In genomic region chr2:152839256-152839655, GRCm38 (mm10) we compare ENCODE assay signal across 25 mouse cellular contexts. TPM values are rescaled to one million over a fixed set of nuclear protein-coding genes. Genes with fewer than 3 reads are reported as not detected.
A peak's percentile ranks its signal among the peaks of the same experiment; 100 is the strongest.
DNase-seq lines count a peak whose midpoint lies in the region; ATAC-seq lines count a peak whose summit lies in the region.
"Had no signal": no experiment of that assay in that cellular context is flagged by ENCODE, and none has a peak within 500 bp of the region (broad histone marks: within the 10 kb centered on the region; RNA-seq: fewer than 3 reads in every experiment).

No protein-coding gene starts in this region.

- no peak for ATAC-seq in kidney, embryonic 15.5 days (replicated peaks; ENCODE audit: low FRiP score)
- ATAC-seq: CD4-positive, CD25-positive, alpha-beta regulatory T cell, adult 4 months; forebrain, embryonic 15.5 days; hindbrain, embryonic 16.5 days; liver, embryonic 12.5 days; liver, postnatal 0 days had no signal

- no peaks in the 10 kb centered on the region for H3K9me3 ChIP-seq in kidney, embryonic 15.5 days (replicated peaks)
- H3K9me3 ChIP-seq: embryonic facial prominence, embryonic 10.5 days; embryonic facial prominence, embryonic 15.5 days; forebrain, embryonic 15.5 days; heart, embryonic 13.5 days; hindbrain, embryonic 10.5 days; liver, embryonic 12.5 days; midbrain, embryonic 12.5 days; neural tube, embryonic 13.5 days had no signal

- 68% methylated on average over 2 of the region's 2 CpGs for WGBS in kidney, embryonic 15.5 days

- peak; percentile 22 to 25 for DNase-seq in heart, postnatal 10 days
- no peak for DNase-seq in heart, adult 11 months
- DNase-seq in kidney, postnatal 25 days, result peak; percentile 43 to 79
- peak; percentile 92 for DNase-seq in adipocyte (ENCODE audit: low spot score)
- DNase-seq in gastrocnemius, adult 8-10 months (ENCODE audit: low spot score in 2 of 2), result peak; percentile 31 to 60
- no peak for DNase-seq in thymus, postnatal 0 days (ENCODE audit: low spot score)
- no peak for DNase-seq in left cerebral cortex, adult 9 months (ENCODE audit: low spot score in 2 of 2)
- DNase-seq: cerebellum, adult 8-10 months; cerebellum, postnatal 25 days; heart, postnatal 14 days; layer of hippocampus, postnatal 36 days; liver, postnatal 0 days; lung, postnatal 36 days had no signal

- H3K27me3 ChIP-seq in kidney, embryonic 15.5 days, result no peaks in the 10 kb centered on the region
- H3K27me3 ChIP-seq: embryonic facial prominence, embryonic 15.5 days; forebrain, embryonic 15.5 days; heart, embryonic 13.5 days; liver, embryonic 12.5 days; midbrain, embryonic 12.5 days; neural tube, embryonic 13.5 days had no signal

- H3K27ac ChIP-seq in kidney, embryonic 15.5 days, result no peak overlapping the region
- H3K27ac ChIP-seq: embryonic facial prominence, embryonic 10.5 days; embryonic facial prominence, embryonic 15.5 days; forebrain, embryonic 15.5 days; heart, embryonic 13.5 days; hindbrain, embryonic 10.5 days; kidney, postnatal 0 days; liver, embryonic 12.5 days; midbrain, embryonic 12.5 days; neural tube, embryonic 13.5 days had no signal

- H3K4me1 ChIP-seq in kidney, embryonic 15.5 days, result no peaks in the 10 kb centered on the region
- H3K4me1 ChIP-seq: embryonic facial prominence, embryonic 10.5 days; embryonic facial prominence, embryonic 15.5 days; forebrain, embryonic 15.5 days; heart, embryonic 13.5 days; hindbrain, embryonic 10.5 days; midbrain, embryonic 12.5 days; neural tube, embryonic 13.5 days had no signal

- intact Hi-C loops in heart, postnatal 10 days (cut with DNase I), result no loop called here

- no peak overlapping the region for H3K4me3 ChIP-seq in kidney, embryonic 15.5 days (replicated peaks)
- H3K4me3 ChIP-seq: embryonic facial prominence, embryonic 10.5 days; embryonic facial prominence, embryonic 15.5 days; forebrain, embryonic 15.5 days; heart, embryonic 13.5 days; hindbrain, embryonic 10.5 days; liver, embryonic 12.5 days; midbrain, embryonic 12.5 days; neural tube, embryonic 13.5 days had no signal

- no peaks in the 10 kb centered on the region for H3K36me3 ChIP-seq in kidney, embryonic 15.5 days
- H3K36me3 ChIP-seq: embryonic facial prominence, embryonic 10.5 days; embryonic facial prominence, embryonic 15.5 days; forebrain, embryonic 15.5 days; heart, embryonic 13.5 days; hindbrain, embryonic 10.5 days; liver, embryonic 12.5 days; midbrain, embryonic 12.5 days; neural tube, embryonic 13.5 days had no signal

- no peak overlapping the region for H3K9ac ChIP-seq in kidney, embryonic 15.5 days
- H3K9ac ChIP-seq: embryonic facial prominence, embryonic 15.5 days; forebrain, embryonic 15.5 days; heart, embryonic 13.5 days; liver, embryonic 12.5 days; liver, postnatal 0 days; midbrain, embryonic 12.5 days; neural tube, embryonic 13.5 days had no signal

- no peak overlapping the region for H3K4me2 ChIP-seq in kidney, embryonic 15.5 days
- H3K4me2 ChIP-seq: embryonic facial prominence, embryonic 15.5 days; forebrain, embryonic 15.5 days; heart, embryonic 13.5 days; liver, embryonic 12.5 days; midbrain, embryonic 12.5 days; neural tube, embryonic 13.5 days had no signal

RNA-seq across cellular contexts. Expression of gene Bcl2l1, which starts 7.7 kb away (rescaled TPM):
- total RNA-seq in heart, postnatal 10 days (2021), result 10 to 100 TPM; 40.0 to 72.4 TPM
- 99.5 and 106 TPM in 2 replicates for polyA plus RNA-seq in kidney, embryonic 15.5 days (2015; fragmentation: Nextera tagmentation; extraction: Ambion mirVana)
- total RNA-seq in gastrocnemius, adult 8-10 months (2022), result 10 to 100 TPM in 3 of 4 experiments, 1 to 10 TPM in 1; 9.1 to 17.5 (median 15.4) TPM
- polyA plus RNA-seq in thymus, postnatal 0 days (2015; fragmentation: Nextera tagmentation; extraction: Ambion mirVana), result 178 TPM in 2 replicates

RNA-seq across cellular contexts. Expression of gene Tpx2, which starts 8.5 kb away (rescaled TPM):
- 10 to 100 TPM; 16.0 to 17.8 TPM for total RNA-seq in heart, postnatal 10 days (2021)
- 88.5 and 98.2 TPM in 2 replicates for polyA plus RNA-seq in kidney, embryonic 15.5 days (2015; fragmentation: Nextera tagmentation; extraction: Ambion mirVana)
- total RNA-seq in gastrocnemius, adult 8-10 months (2022), result 1 to 10 TPM; 1.1 to 4.8 (median 3.1) TPM
- polyA plus RNA-seq in thymus, postnatal 0 days (2015; fragmentation: Nextera tagmentation; extraction: Ambion mirVana), result 72.5 and 81.3 TPM in 2 replicates

Comparison
In these comparisons a context has a peak if more than half of its experiments do, and no peak if none do; other contexts are left out.
1. DNase-seq: peak in heart, postnatal 10 days (2 of 2), kidney, postnatal 25 days (2 of 2), adipocyte (single experiment) and gastrocnemius, adult 8-10 months (2 of 2); none in heart, adult 11 months (single experiment), thymus, postnatal 0 days (single experiment) and left cerebral cortex, adult 9 months (0 of 2).